Mouse (Mus musculus) heart, adult 11 months (tissue): ENCODE measurements around the gene Lin28a.
A peak's percentile ranks its signal among the peaks of the same experiment; 100 is the strongest.
"Not testable (repeated sequence)": the region's sequence is repeated elsewhere in the genome, so short reads cannot be mapped to it uniquely, and the experiment has no call there.

Source experiments
- DNase-seq: peaks from one replicate; pipeline ENCODE4 v3.0.0; 2022

The Lin28a gene

GRCm38 (mm10) chr4:134018038-134018778, 433 bp downstream of the Lin28a start:
- no peak for DNase-seq

- no peak for DNase-seq
Observed at GRCm38 (mm10) chr4:134017201-134017865, 1.3 kb downstream of the Lin28a start.

GRCm38 (mm10) chr4:134016767-134017166, 1.9 kb downstream of the Lin28a start:
- DNase-seq: no peak

GRCm38 (mm10) chr4:134016208-134016607, 2.4 kb downstream of the Lin28a start:
- DNase-seq: no peak

- DNase-seq: no peak
Observed at GRCm38 (mm10) chr4:134012858-134013528, 5.6 kb downstream of the Lin28a start.

- no peak for DNase-seq
Observed at GRCm38 (mm10) chr4:134011450-134012414, 6.9 kb downstream of the Lin28a start.

- DNase-seq: no peak
Observed at GRCm38 (mm10) chr4:134009709-134010108, 8.9 kb downstream of the Lin28a start.

GRCm38 (mm10) chr4:134006845-134007244, 11.8 kb downstream of the Lin28a start:
- DNase-seq: no peak

GRCm38 (mm10) chr4:134005581-134006358, 12.9 kb downstream of the Lin28a start:
- DNase-seq: peak; percentile 93

- no peak for DNase-seq
Observed at GRCm38 (mm10) chr4:134002903-134003302, 15.7 kb downstream of the Lin28a start.

GRCm38 (mm10) chr4:134002246-134002645, 16.4 kb downstream of the Lin28a start:
- no peak for DNase-seq

- no peak for DNase-seq
Observed at GRCm38 (mm10) chr4:134001710-134002109, 16.9 kb downstream of the Lin28a start.

GRCm38 (mm10) chr4:134000466-134001438, 17.9 kb downstream of the Lin28a start, which contains the start of gene Dhdds:
Gene Dhdds (minus strand): TSS chr4:134000918.
- DNase-seq: peak; percentile 99

GRCm38 (mm10) chr4:133994697-133995096, 23.9 kb downstream of the Lin28a start:
- no peak for DNase-seq

- no peak for DNase-seq
Observed at GRCm38 (mm10) chr4:133991087-133991660, 27.5 kb downstream of the Lin28a start.

GRCm38 (mm10) chr4:133990035-133990434, 28.6 kb downstream of the Lin28a start:
- no peak for DNase-seq

GRCm38 (mm10) chr4:133988289-133988688, 30.4 kb downstream of the Lin28a start:
- DNase-seq: not testable (repeated sequence)

- no peak for DNase-seq
Observed at GRCm38 (mm10) chr4:133982936-133983335, 35.7 kb downstream of the Lin28a start.

- DNase-seq: peak; percentile 92
Observed at GRCm38 (mm10) chr4:133980496-133980895, 38.1 kb downstream of the Lin28a start.
